Mouse (Mus musculus): ENCODE measurements at regions not wholly inside any gene's neighbourhood (a gene's known extent, or its start where the extent isn't known, plus 50 kb on each side); places are given as distances from the start of the nearest gene placed in this dataset.

- DNase-seq (ENCODE audit: low read depth, low spot score), result no peak
Measured at GRCm38 (mm10) chr3:60310402-60310801, 162.2 kb upstream of the Mbnl1 start.

- no peak for DNase-seq (ENCODE audit: low read depth, low spot score)
Measured at GRCm38 (mm10) chr3:60311178-60311577, 161.5 kb upstream of the Mbnl1 start.

GRCm38 (mm10) chr3:60320213-60320936 is 152.3 kb upstream of the Mbnl1 start:
- DNase-seq (ENCODE audit: low read depth, low spot score), result no peak

GRCm38 (mm10) chr3:60323514-60323913 is 149.1 kb upstream of the Mbnl1 start:
- no peak for DNase-seq (ENCODE audit: low read depth, low spot score)

GRCm38 (mm10) chr3:60324416-60324815 is 148.2 kb upstream of the Mbnl1 start:
- no peak for DNase-seq (ENCODE audit: low read depth, low spot score)

GRCm38 (mm10) chr3:60324969-60325368 is 147.7 kb upstream of the Mbnl1 start:
- DNase-seq (ENCODE audit: low read depth, low spot score), result no peak

- no peak for DNase-seq (ENCODE audit: low read depth, low spot score)
Measured at GRCm38 (mm10) chr3:60332460-60332859, 140.2 kb upstream of the Mbnl1 start.

- no peak for DNase-seq (ENCODE audit: low read depth, low spot score)
Measured at GRCm38 (mm10) chr3:60333669-60334068, 139.0 kb upstream of the Mbnl1 start.

GRCm38 (mm10) chr3:60334133-60334532 is 138.5 kb upstream of the Mbnl1 start:
- DNase-seq (ENCODE audit: low read depth, low spot score), result no peak

GRCm38 (mm10) chr3:60346390-60346789 is 126.2 kb upstream of the Mbnl1 start:
- no peak for DNase-seq (ENCODE audit: low read depth, low spot score)

GRCm38 (mm10) chr3:60347049-60347448 is 125.6 kb upstream of the Mbnl1 start:
- DNase-seq (ENCODE audit: low read depth, low spot score), result no peak

GRCm38 (mm10) chr3:60371176-60371965 is 101.3 kb upstream of the Mbnl1 start:
- DNase-seq (ENCODE audit: low read depth, low spot score), result no peak

GRCm38 (mm10) chr3:60373662-60374061 is 99.0 kb upstream of the Mbnl1 start:
- DNase-seq (ENCODE audit: low read depth, low spot score), result no peak

GRCm38 (mm10) chr3:60388593-60388992 is 84.0 kb upstream of the Mbnl1 start:
- no peak for DNase-seq (ENCODE audit: low read depth, low spot score)

- no peak for DNase-seq (ENCODE audit: low read depth, low spot score)
Measured at GRCm38 (mm10) chr3:60389032-60389431, 83.6 kb upstream of the Mbnl1 start.

- no peak for DNase-seq (ENCODE audit: low read depth, low spot score)
Measured at GRCm38 (mm10) chr3:60395299-60395698, 77.3 kb upstream of the Mbnl1 start.

- no peak for DNase-seq (ENCODE audit: low read depth, low spot score)
Measured at GRCm38 (mm10) chr3:60396971-60397370, 75.7 kb upstream of the Mbnl1 start.

- DNase-seq (ENCODE audit: low read depth, low spot score), result no peak
Measured at GRCm38 (mm10) chr3:60398796-60399195, 73.8 kb upstream of the Mbnl1 start.

GRCm38 (mm10) chr3:60402251-60402830 is 70.3 kb upstream of the Mbnl1 start:
- DNase-seq (ENCODE audit: low read depth, low spot score), result no peak

- no peak for DNase-seq (ENCODE audit: low read depth, low spot score)
Measured at GRCm38 (mm10) chr3:60407426-60407825, 65.2 kb upstream of the Mbnl1 start.

GRCm38 (mm10) chr3:60407906-60408305 is 64.7 kb upstream of the Mbnl1 start:
- no peak for DNase-seq (ENCODE audit: low read depth, low spot score)

GRCm38 (mm10) chr3:60408553-60409282 is 63.9 kb upstream of the Mbnl1 start:
- DNase-seq (ENCODE audit: low read depth, low spot score), result no peak
